Mouse (Mus musculus) intestine, postnatal 0 days (tissue): ENCODE measurements at regions not wholly inside any gene's neighbourhood (a gene's known extent, or its start where the extent isn't known, plus 50 kb on each side); places are given as distances from the start of the nearest gene placed in this dataset.

Source experiments
- ATAC-seq: fragments of 200-750 bp; cut with Nextera tagmentation; 2 replicates; pipeline ENCODE4 v1.8.0; 2017; ENCODE audit warnings: mild to moderate bottlenecking, moderate TSS enrichment, moderate library complexity
- H3K27ac ChIP-seq: fragments of 300-500 bp; sonication (generic); 2 replicates; pipeline ENCODE4 v1.5.1; 2014; ENCODE audit warnings: mild to moderate bottlenecking, low read depth, low read length, moderate library complexity
- H3K27me3 ChIP-seq: fragments of 300-500 bp; sonication (generic); replicated peaks from 2 replicates; pipeline ENCODE4 v1.6.1; 2014; ENCODE audit warnings: low read length, mixed read lengths; ENCODE audit not compliant: control insufficient read depth, insufficient read depth
- H3K36me3 ChIP-seq: fragments of 300-500 bp; sonication (generic); 2 replicates; pipeline ENCODE4 v1.6.1; 2014; ENCODE audit warnings: mild to moderate bottlenecking, moderate library complexity; ENCODE audit not compliant: control insufficient read depth, insufficient read depth
- H3K4me1 ChIP-seq: fragments of 300-500 bp; sonication (generic); replicated peaks from 2 replicates; pipeline ENCODE4 v1.6.1; 2014; ENCODE audit warnings: antibody characterized with exemption, low read length, mixed read lengths; ENCODE audit not compliant: control insufficient read depth, insufficient read depth
- H3K4me2 ChIP-seq: fragments of 300-500 bp; sonication (generic); replicated peaks from 2 replicates; pipeline ENCODE4 v1.6.1; 2014; ENCODE audit warnings: low read depth, mild to moderate bottlenecking, moderate library complexity
- H3K4me3 ChIP-seq: fragments of 300-500 bp; sonication (generic); 2 replicates; pipeline ENCODE4 v1.5.1; 2014; ENCODE audit warnings: low read depth, low read length
- H3K9ac ChIP-seq: fragments of 300-500 bp; sonication (generic); 2 replicates; pipeline ENCODE4 v1.6.1; 2014; ENCODE audit warnings: mild to moderate bottlenecking, low read depth, low read length
- H3K9me3 ChIP-seq: fragments of 300-500 bp; sonication (generic); 2 replicates; pipeline ENCODE4 v1.6.1; 2016; ENCODE audit warnings: mixed run types; ENCODE audit not compliant: control insufficient read depth
- CTCF ChIP-seq: sonication (generic); IDR thresholded peaks from 2 replicates; pipeline ENCODE4 v1.5.1; 2016; ENCODE audit warnings: low read depth, mild to moderate bottlenecking, control low read depth, antibody characterized with exemption, moderate library complexity
- WGBS: fragments of 180-500 bp; shearing (Covaris S2); extraction: QIAGEN DNeasy Blood & Tissue Kit; methylation state at CpG from one replicate; pipeline ENCODE4 v1.1.7; 2014; 5-methylcytosine and 5-hydroxymethylcytosine counted together

DNA sequence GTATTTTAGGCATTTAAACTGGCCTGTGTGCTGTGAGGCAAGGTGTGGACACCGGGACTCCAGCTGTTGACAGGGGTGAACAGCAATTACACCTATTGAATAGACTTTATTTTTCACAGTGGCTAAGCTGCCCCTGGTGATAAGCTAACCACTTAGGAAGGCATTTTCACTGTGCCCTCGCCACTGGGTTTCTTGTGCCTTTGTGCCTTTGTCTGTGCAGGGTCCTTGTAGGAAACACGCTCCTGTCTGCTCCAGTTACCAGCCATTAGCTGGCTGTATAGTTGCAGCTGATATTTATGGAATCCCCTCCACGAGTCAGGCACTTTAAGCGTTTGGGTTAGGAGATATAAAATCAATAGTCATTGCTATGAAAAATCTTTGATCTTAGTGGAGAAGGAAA lies 126.5 kb upstream of the Map1b start:
- 38% methylated on average over 5 of the region's 5 CpGs for WGBS
- H3K4me3 ChIP-seq: no peak overlapping the region
- H3K4me2 ChIP-seq: no peak overlapping the region
- no peak for TF ChIP-seq CTCF
- no peak overlapping the region for H3K9ac ChIP-seq
- no peak overlapping the region for H3K27ac ChIP-seq
- no peak for ATAC-seq
- H3K27me3 ChIP-seq: no peaks in the 10 kb centered on the region
- H3K4me1 ChIP-seq: no peaks in the 10 kb centered on the region
- no peaks in the 10 kb centered on the region for H3K9me3 ChIP-seq
- no peaks in the 10 kb centered on the region for H3K36me3 ChIP-seq

DNA sequence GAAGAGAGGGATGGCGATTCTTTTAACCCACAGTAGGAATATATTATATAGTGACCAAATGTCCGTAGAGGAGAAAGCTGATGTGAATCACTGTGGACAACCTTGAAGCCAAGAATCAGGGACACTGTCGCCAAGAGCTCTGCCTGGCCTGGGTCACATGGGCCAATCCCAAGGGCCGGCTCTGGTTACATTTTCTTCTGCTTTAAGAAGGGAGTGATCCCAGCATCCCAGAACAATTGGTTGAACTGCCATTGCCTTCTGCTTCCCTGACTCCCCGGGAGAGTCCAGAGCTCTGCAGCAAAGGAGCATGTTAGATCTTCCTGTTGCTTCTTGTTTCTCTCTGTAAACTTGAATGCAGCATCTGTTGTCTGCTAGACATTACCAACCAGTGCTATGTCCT lies 126.0 kb upstream of the Map1b start:
- Histone ChIP-seq H3K9ac (no peak overlapping the region), H3K4me1 (no peaks in the 10 kb centered on the region), H3K27me3 (no peaks in the 10 kb centered on the region), H3K27ac (no peak overlapping the region), H3K4me2 (no peak overlapping the region), H3K4me3 (no peak overlapping the region), H3K9me3 (no peaks in the 10 kb centered on the region), H3K36me3 (no peaks in the 10 kb centered on the region)
- no peak for TF ChIP-seq CTCF
- no peak for ATAC-seq
- WGBS: 68% methylated on average over 5 of the region's 5 CpGs

DNA sequence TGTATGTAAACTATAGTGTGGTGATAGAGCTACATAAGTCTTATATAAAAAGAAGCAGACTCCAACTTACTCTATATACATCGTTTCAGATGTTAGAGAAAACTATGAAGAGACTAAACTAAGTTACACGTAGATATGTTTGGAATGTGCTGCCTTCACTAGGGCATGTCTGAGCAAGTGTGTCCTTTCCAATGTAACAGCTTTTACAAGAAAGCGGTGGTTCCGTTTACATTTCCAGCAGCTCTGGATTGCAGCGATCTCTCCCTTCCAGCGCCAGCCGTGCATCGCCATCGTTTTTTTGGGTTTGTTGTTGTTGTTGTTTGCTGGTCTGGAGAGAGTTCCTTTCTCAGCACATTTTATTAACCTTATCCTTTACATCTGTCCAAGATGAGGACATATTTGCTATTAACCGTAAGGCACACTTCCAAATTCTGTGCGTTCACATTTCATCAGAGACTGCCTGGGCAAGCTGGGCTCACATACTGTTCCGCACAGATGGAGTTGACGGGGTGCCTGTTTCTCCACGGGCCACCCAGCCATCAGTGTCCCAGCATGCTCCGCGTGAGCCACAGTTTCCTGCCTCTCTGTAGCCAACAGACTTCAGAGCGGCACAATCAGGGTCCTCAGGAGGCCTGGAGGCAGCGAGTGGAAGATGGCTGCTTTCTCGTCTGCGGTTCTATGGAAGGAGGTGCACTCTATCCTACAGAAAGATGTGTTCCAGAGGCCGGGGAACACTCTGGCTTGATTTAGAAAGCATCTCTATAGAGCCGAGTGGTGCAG lies 125.2 kb upstream of the Map1b start:
- H3K4me2 ChIP-seq: no peak overlapping the region; the same call in 1 of the 2 replicates
- ATAC-seq: no peak
- H3K9me3 ChIP-seq: no peaks in the 10 kb centered on the region
- 70% methylated on average over 22 of the region's 22 CpGs for WGBS
- no peak overlapping the region for H3K4me3 ChIP-seq
- H3K4me1 ChIP-seq: no peaks in the 10 kb centered on the region
- H3K36me3 ChIP-seq: no peaks in the 10 kb centered on the region
- no peak for TF ChIP-seq CTCF
- H3K27ac ChIP-seq: no peak overlapping the region
- no peaks in the 10 kb centered on the region for H3K27me3 ChIP-seq
- no peak overlapping the region for H3K9ac ChIP-seq

GRCm38 (mm10) chr13:99632706-99633105 lies 116.4 kb upstream of the Map1b start:
- TF ChIP-seq CTCF: no peak
- Histone ChIP-seq H3K4me2 (no peak overlapping the region), H3K27me3 (no peaks in the 10 kb centered on the region), H3K27ac (no peak overlapping the region), H3K4me1 (no peaks in the 10 kb centered on the region), H3K9ac (no peak overlapping the region), H3K36me3 (no peaks in the 10 kb centered on the region), H3K4me3 (no peak overlapping the region), H3K9me3 (no peaks in the 10 kb centered on the region)
- WGBS: 75% methylated on average over 5 of the region's 5 CpGs
- no peak for ATAC-seq

DNA sequence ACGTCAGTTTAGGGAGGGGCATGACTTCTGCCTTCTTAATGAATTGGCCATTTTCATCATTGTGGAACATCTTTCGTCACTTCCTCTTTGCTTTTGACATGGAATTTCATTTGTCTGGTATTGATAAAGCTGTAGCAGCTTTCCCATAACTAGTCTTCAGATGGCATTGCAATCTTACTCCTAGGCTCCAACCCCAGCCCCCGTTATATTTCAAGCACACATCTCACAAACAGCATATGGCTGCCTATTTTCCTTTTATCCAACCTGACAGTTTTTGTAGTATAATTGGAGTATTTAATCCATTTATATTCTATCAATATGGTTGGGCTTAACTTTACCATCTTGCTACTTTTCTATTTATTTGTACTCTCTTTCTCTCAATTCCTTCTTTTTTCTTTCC lies 114.5 kb upstream of the Map1b start:
- TF ChIP-seq CTCF: no peak
- H3K9me3 ChIP-seq: no peaks in the 10 kb centered on the region
- no peaks in the 10 kb centered on the region for H3K4me1 ChIP-seq
- no peaks in the 10 kb centered on the region for H3K36me3 ChIP-seq
- H3K4me2 ChIP-seq: no peak overlapping the region
- no peaks in the 10 kb centered on the region for H3K27me3 ChIP-seq
- no peak for ATAC-seq
- no peak overlapping the region for H3K9ac ChIP-seq
- H3K4me3 ChIP-seq: no peak overlapping the region
- 89% methylated on average over 3 of the region's 3 CpGs for WGBS
- H3K27ac ChIP-seq: no peak overlapping the region

- H3K4me1 ChIP-seq: no peaks in the 10 kb centered on the region
- no peak overlapping the region for H3K27ac ChIP-seq
- H3K36me3 ChIP-seq: no peaks in the 10 kb centered on the region
- no peaks in the 10 kb centered on the region for H3K9me3 ChIP-seq
- ATAC-seq: no peak
- no peak for TF ChIP-seq CTCF
- H3K4me3 ChIP-seq: no peak overlapping the region
- H3K27me3 ChIP-seq: no peaks in the 10 kb centered on the region
- H3K9ac ChIP-seq: no peak overlapping the region
- no peak overlapping the region for H3K4me2 ChIP-seq
- WGBS: 92% methylated on average over 22 of the region's 22 CpGs
These were observed 114.0 kb upstream of the Map1b start for GRCm38 (mm10) chr13:99630356-99630755.
